Mouse (Mus musculus): ENCODE data around the gene Gabrg3. TPM values are rescaled to one million over a fixed set of nuclear protein-coding genes. Genes with fewer than 3 reads are reported as not detected.

Gene Gabrg3
- polyA plus RNA-seq, 1 experiment from 2014 or later, result 0.42 TPM

DNA sequence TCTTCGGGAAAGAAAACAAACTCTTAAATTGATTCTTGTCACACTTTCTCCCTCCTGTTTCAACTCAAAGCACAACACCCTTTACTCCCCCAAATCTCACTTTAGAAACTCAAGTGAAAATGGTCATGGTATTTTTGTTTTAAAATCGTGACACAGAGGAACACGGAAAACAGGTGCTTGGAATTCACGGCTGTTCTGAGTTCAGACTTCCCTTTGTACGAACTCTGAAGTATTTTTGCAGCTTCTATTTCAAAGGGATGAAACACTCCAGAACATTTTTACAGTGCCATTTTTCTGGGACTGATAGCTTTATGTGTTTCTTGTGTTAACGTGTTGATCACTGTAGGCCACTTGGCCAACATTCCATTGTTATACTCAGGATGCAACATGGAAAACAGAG is 561.5 kb downstream of the Gabrg3 start:
- H3K27ac ChIP-seq, result no peak overlapping the region
- no peak overlapping the region for H3K9ac ChIP-seq (ENCODE audit: low read depth, low read length)
- no peak for TF ChIP-seq CTCF (IDR thresholded peaks at IDR 0.05; ENCODE audit: low read depth)
- no peaks in the 10 kb centered on the region for H3K4me1 ChIP-seq (replicated peaks; ENCODE audit: insufficient read depth, low read length)
- H3K36me3 ChIP-seq (ENCODE audit: insufficient read depth, low read length), result no peaks in the 10 kb centered on the region
- no peak for DNase-seq (ENCODE audit: low spot score)
- no peak overlapping the region for H3K4me2 ChIP-seq (ENCODE audit: low read length)
- ATAC-seq (replicated peaks; ENCODE audit: low FRiP score, low read depth), result no peak
- no peak overlapping the region for H3K4me3 ChIP-seq (replicated peaks; ENCODE audit: low read depth, low read length)
- H3K9me3 ChIP-seq (replicated peaks; ENCODE audit: low read length), result no peaks in the 10 kb centered on the region
- H3K27me3 ChIP-seq (ENCODE audit: insufficient read depth, low read length), result no peaks in the 10 kb centered on the region
- 63% methylated on average over 6 of the region's 6 CpGs for WGBS

GRCm38 (mm10) chr7:56801841-56802240 is 585.1 kb downstream of the Gabrg3 start:
- no peak for DNase-seq (ENCODE audit: low spot score)
- H3K27ac ChIP-seq, result no peak overlapping the region
- H3K9ac ChIP-seq (ENCODE audit: low read depth, low read length), result no peak overlapping the region
- no peaks in the 10 kb centered on the region for H3K4me1 ChIP-seq (replicated peaks; ENCODE audit: insufficient read depth, low read length)
- H3K27me3 ChIP-seq (ENCODE audit: insufficient read depth, low read length), result no peaks in the 10 kb centered on the region
- no peak overlapping the region for H3K4me2 ChIP-seq (ENCODE audit: low read length)
- no peak for ATAC-seq (replicated peaks; ENCODE audit: low FRiP score, low read depth)
- no peak overlapping the region for H3K4me3 ChIP-seq (replicated peaks; ENCODE audit: low read depth, low read length)
- 81% methylated on average over 1 of the region's 1 CpGs for WGBS
- no peaks in the 10 kb centered on the region for H3K36me3 ChIP-seq (ENCODE audit: insufficient read depth, low read length)
- no peaks in the 10 kb centered on the region for H3K9me3 ChIP-seq (replicated peaks; ENCODE audit: low read length)
- TF ChIP-seq CTCF (IDR thresholded peaks at IDR 0.05; ENCODE audit: low read depth), result no peak

GRCm38 (mm10) chr7:56779122-56779521 is 607.9 kb downstream of the Gabrg3 start:
- Histone ChIP-seq H3K4me2 (ENCODE audit: low read length) (no peak overlapping the region), H3K36me3 (ENCODE audit: insufficient read depth, low read length) (no peaks in the 10 kb centered on the region), H3K4me3 (replicated peaks; ENCODE audit: low read depth, low read length) (no peak overlapping the region), H3K9ac (ENCODE audit: low read depth, low read length) (no peak overlapping the region), H3K9me3 (replicated peaks; ENCODE audit: low read length) (no peaks in the 10 kb centered on the region), H3K27ac (no peak overlapping the region), H3K27me3 (ENCODE audit: insufficient read depth, low read length) (no peaks in the 10 kb centered on the region), H3K4me1 (replicated peaks; ENCODE audit: insufficient read depth, low read length) (no peaks in the 10 kb centered on the region)
- no peak for DNase-seq (ENCODE audit: low spot score)
- TF ChIP-seq CTCF (IDR thresholded peaks at IDR 0.05; ENCODE audit: low read depth), result no peak
- WGBS, result 84% methylated on average over 1 of the region's 1 CpGs
- no peak for ATAC-seq (replicated peaks; ENCODE audit: low FRiP score, low read depth)

DNA sequence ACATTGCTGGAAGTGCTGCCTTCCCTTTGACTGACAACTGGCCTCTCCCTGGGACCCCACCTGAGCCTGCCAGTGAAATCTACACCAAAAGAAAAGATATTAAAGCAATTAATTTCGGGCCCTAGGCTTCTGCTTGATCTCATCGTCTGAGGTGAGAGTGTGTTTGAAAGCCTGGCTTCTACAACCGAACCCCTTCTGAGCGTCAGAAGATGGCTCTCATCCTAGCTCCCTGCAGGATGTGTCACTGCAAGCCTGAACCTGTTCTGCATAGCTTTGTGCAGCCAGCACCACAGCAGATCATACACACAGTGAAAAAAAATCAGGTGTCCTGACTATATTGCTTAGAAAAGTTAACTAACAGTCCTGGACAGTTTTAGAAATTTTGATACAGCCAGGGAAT is 618.8 kb downstream of the Gabrg3 start:
- H3K4me2 ChIP-seq (ENCODE audit: low read length), result no peak overlapping the region

DNA sequence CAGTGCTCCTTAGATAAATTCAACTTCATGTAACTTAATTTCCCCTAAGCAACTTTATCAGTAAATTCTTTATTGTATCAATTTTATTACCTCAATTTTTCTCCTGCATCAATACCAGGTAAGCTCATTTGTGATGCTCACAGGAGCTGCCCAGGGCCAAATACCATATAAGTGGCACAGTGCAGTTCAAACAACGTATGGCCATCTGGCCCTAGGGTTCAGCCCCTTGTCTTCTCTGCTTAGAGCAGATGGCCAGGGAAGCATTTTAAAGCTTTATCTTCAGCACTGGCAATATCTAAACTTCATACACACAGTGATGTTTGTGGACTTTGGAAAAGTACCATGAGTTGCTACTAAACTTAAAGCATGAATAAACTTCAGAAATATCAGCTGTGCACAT is 619.2 kb downstream of the Gabrg3 start:
- DNase-seq (ENCODE audit: low spot score), result no peak
- no peak for ATAC-seq (replicated peaks; ENCODE audit: low FRiP score, low read depth)
- Histone ChIP-seq H3K4me1 (replicated peaks; ENCODE audit: insufficient read depth, low read length) (no peaks in the 10 kb centered on the region), H3K9me3 (replicated peaks; ENCODE audit: low read length) (no peaks in the 10 kb centered on the region), H3K4me3 (replicated peaks; ENCODE audit: low read depth, low read length) (no peak overlapping the region), H3K36me3 (ENCODE audit: insufficient read depth, low read length) (no peaks in the 10 kb centered on the region), H3K4me2 (ENCODE audit: low read length) (no peak overlapping the region), H3K27ac (no peak overlapping the region), H3K9ac (ENCODE audit: low read depth, low read length) (no peak overlapping the region), H3K27me3 (ENCODE audit: insufficient read depth, low read length) (no peaks in the 10 kb centered on the region)
- TF ChIP-seq CTCF (IDR thresholded peaks at IDR 0.05; ENCODE audit: low read depth), result no peak
- 80% methylated on average over 1 of the region's 1 CpGs for WGBS

More for the DNA sequence above, 618.8 kb downstream of the Gabrg3 start:
- Histone ChIP-seq H3K9ac (ENCODE audit: low read depth, low read length) (no peak overlapping the region), H3K9me3 (replicated peaks; ENCODE audit: low read length) (no peaks in the 10 kb centered on the region), H3K36me3 (ENCODE audit: insufficient read depth, low read length) (no peaks in the 10 kb centered on the region), H3K4me1 (replicated peaks; ENCODE audit: insufficient read depth, low read length) (no peaks in the 10 kb centered on the region), H3K27me3 (ENCODE audit: insufficient read depth, low read length) (no peaks in the 10 kb centered on the region), H3K27ac (no peak overlapping the region), H3K4me3 (replicated peaks; ENCODE audit: low read depth, low read length) (no peak overlapping the region)
- DNase-seq (ENCODE audit: low spot score) (no peak), ATAC-seq (replicated peaks; ENCODE audit: low FRiP score, low read depth) (no peak)
- TF ChIP-seq CTCF (IDR thresholded peaks at IDR 0.05; ENCODE audit: low read depth), result no peak
- 67% methylated on average over 4 of the region's 4 CpGs for WGBS

- no peak overlapping the region for H3K4me2 ChIP-seq (ENCODE audit: low read length)
- H3K27ac ChIP-seq, result no peak overlapping the region
- H3K9ac ChIP-seq (ENCODE audit: low read depth, low read length), result no peak overlapping the region
- H3K9me3 ChIP-seq (replicated peaks; ENCODE audit: low read length), result no peaks in the 10 kb centered on the region
- 67% methylated on average over 10 of the region's 10 CpGs for WGBS
- H3K4me1 ChIP-seq (replicated peaks; ENCODE audit: insufficient read depth, low read length), result no peaks in the 10 kb centered on the region
- H3K36me3 ChIP-seq (ENCODE audit: insufficient read depth, low read length), result no peaks in the 10 kb centered on the region
- H3K27me3 ChIP-seq (ENCODE audit: insufficient read depth, low read length), result no peaks in the 10 kb centered on the region
- H3K4me3 ChIP-seq (replicated peaks; ENCODE audit: low read depth, low read length), result no peak overlapping the region
- DNase-seq (ENCODE audit: low spot score) (no peak), ATAC-seq (replicated peaks; ENCODE audit: low FRiP score, low read depth) (no peak)
- no peak for TF ChIP-seq CTCF (IDR thresholded peaks at IDR 0.05; ENCODE audit: low read depth)
These were observed 621.2 kb downstream of the Gabrg3 start for GRCm38 (mm10) chr7:56765612-56766445.

Data from kidney, postnatal 0 days (tissue).